Mouse (Mus musculus) cortical plate, adult 2 months (tissue): ENCODE measurements around the gene Mbtps2.

Source experiments
- CTCF ChIP-seq: fragments of 200-500 bp; IDR thresholded peaks from 2 replicates; pipeline ENCODE4 v1.5.1; 2011; ENCODE audit warnings: mild to moderate bottlenecking, control low read depth, low read length; ENCODE audit not compliant: insufficient read depth; ENCODE audit errors: extremely low read depth
- POLR2A ChIP-seq: fragments of 200-500 bp; IDR thresholded peaks from 2 replicates; pipeline ENCODE4 v1.6.1; 2011; ENCODE audit warnings: mild to moderate bottlenecking, low read length, control low read depth; ENCODE audit not compliant: insufficient read depth; ENCODE audit errors: extremely low read depth

DNA sequence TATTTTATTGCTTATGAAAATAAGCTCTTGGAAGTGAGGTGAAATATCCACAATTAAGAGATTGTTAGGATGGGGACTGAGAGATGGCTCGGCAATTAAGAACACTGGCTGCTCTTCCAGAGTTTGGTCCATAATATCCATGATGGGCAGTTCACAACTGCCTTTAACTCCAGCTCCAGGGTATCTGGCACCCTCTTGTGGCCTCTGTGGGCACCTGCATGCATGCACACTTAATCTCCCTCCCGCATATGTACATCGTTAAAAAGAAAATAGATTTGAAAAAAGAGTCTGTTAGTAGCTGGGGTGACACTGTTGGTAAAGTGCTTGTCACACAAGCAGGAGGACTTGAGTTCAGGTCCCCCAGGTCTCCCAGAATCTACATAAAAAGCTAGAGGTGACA is 45.8 kb upstream of the Mbtps2 start:
- TF ChIP-seq POLR2A (no peak), CTCF (peak; percentile 78)
